Mouse (Mus musculus) hindbrain, embryonic 14.5 days (tissue): Measurements from ENCODE around the gene Tmem41a. TPM values are rescaled to one million over a fixed set of nuclear protein-coding genes. Genes with fewer than 3 reads are reported as not detected.

Experiments
- ATAC-seq: fragments of 200-750 bp; cut with Nextera tagmentation; 2 replicates; pipeline ENCODE4 v1.8.0; 2017; ENCODE audit warnings: moderate number of reproducible peaks, mild to moderate bottlenecking, moderate TSS enrichment, moderate library complexity; ENCODE audit not compliant: low FRiP score
- DNase-seq: peaks from one replicate; pipeline ENCODE4 v3.0.0-alpha.2; 2015; ENCODE audit warnings: low spot score
- H3K27ac ChIP-seq: fragments of 300-500 bp; sonication (generic); 2 replicates; pipeline ENCODE4 v1.5.1; 2014; ENCODE audit warnings: mild to moderate bottlenecking, moderate library complexity
- H3K27me3 ChIP-seq: fragments of 300-500 bp; sonication (generic); 2 replicates; pipeline ENCODE4 v1.6.1; 2014; ENCODE audit warnings: mild to moderate bottlenecking, low read length, mixed read lengths; ENCODE audit not compliant: control insufficient read depth, insufficient read depth
- H3K36me3 ChIP-seq: fragments of 300-500 bp; sonication (generic); replicated peaks from 2 replicates; pipeline ENCODE4 v1.6.1; 2014; ENCODE audit not compliant: control insufficient read depth, insufficient read depth
- H3K4me1 ChIP-seq: fragments of 300-500 bp; sonication (generic); replicated peaks from 2 replicates; pipeline ENCODE4 v1.6.1; 2014; ENCODE audit warnings: antibody characterized with exemption, low read length, mixed read lengths; ENCODE audit not compliant: control insufficient read depth, insufficient read depth
- H3K4me2 ChIP-seq: fragments of 300-500 bp; sonication (generic); replicated peaks from 2 replicates; pipeline ENCODE4 v1.6.1; 2014; ENCODE audit warnings: mild to moderate bottlenecking, moderate library complexity
- H3K4me3 ChIP-seq: fragments of 300-500 bp; sonication (generic); replicated peaks from 2 replicates; pipeline ENCODE4 v1.5.1; 2014; ENCODE audit warnings: mild to moderate bottlenecking, low read length
- H3K9ac ChIP-seq: fragments of 300-500 bp; sonication (generic); 2 replicates; pipeline ENCODE4 v1.6.1; 2014
- H3K9me3 ChIP-seq: fragments of 300-500 bp; sonication (generic); 2 replicates; pipeline ENCODE4 v1.6.1; 2016; ENCODE audit warnings: low read length; ENCODE audit not compliant: control insufficient read depth
- WGBS: fragments of 180-500 bp; shearing (Covaris S2); extraction: QIAGEN DNeasy Blood & Tissue Kit; methylation state at CpG from one replicate; pipeline ENCODE4 v1.1.7; 2014; 5-methylcytosine and 5-hydroxymethylcytosine counted together
- polyA plus RNA-seq: library from polyadenylated mRNA; unstranded; fragments of >200 nt; fragmentation: Nextera tagmentation; extraction: Ambion mirVana; gene quantifications from 2 replicates; pipeline ENCODE4 v1.2.1, GENCODE M21; 2014

Tmem41a gene
- polyA plus RNA-seq, 1 experiment from 2014 or later = 50.5 TPM

DNA sequence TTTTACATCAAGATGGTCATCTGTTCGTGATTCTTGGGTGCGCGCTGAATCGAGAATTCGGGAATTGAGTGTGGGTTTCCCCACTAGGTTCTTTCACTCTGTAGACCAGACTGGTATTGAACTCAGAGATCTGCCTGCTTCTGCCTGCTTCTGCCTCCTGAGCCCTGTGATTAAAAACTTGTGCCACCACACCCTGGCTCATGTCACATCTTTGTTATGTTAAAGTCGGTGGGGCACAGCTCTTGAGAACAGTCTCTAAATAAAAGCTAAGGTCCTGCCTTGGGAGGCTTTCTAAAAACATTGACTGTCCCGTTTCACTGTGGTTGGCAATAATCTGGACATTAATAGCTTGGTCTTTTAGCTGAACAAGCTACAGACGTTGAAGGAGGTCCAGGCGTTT, 35.8 kb upstream of the Tmem41a start:
- H3K9ac ChIP-seq = no peak overlapping the region
- no peak overlapping the region for H3K27ac ChIP-seq
- no peak overlapping the region for H3K4me3 ChIP-seq
- 94% methylated on average over 9 of the region's 9 CpGs for WGBS
- H3K9me3 ChIP-seq = no peaks in the 10 kb centered on the region
- H3K4me2 ChIP-seq = no peak overlapping the region
- no peaks in the 10 kb centered on the region for H3K27me3 ChIP-seq
- no peaks in the 10 kb centered on the region for H3K36me3 ChIP-seq
- DNase-seq (no peak), ATAC-seq (no peak)
- H3K4me1 ChIP-seq = no peaks in the 10 kb centered on the region

DNA sequence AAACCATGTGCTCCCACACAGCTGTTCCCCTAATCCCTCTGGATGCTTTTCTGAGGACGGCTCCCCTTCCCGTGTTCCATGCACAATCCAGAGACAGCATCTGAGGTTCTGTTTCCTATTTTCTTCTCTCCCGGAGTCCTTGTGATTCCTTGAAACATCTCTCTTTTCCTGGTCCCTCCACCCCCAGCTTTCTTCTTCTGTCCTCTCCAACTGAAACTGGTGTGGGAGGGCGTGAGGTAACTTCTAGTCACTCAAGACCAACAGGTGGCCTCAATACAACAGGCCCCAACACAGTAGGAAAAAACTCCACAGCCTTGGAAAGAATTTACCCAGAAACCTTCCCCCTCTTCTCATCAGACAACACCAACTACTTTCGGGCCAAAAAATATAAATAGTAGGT, 30.0 kb upstream of the Tmem41a start:
- no peak overlapping the region for H3K4me3 ChIP-seq

DNA sequence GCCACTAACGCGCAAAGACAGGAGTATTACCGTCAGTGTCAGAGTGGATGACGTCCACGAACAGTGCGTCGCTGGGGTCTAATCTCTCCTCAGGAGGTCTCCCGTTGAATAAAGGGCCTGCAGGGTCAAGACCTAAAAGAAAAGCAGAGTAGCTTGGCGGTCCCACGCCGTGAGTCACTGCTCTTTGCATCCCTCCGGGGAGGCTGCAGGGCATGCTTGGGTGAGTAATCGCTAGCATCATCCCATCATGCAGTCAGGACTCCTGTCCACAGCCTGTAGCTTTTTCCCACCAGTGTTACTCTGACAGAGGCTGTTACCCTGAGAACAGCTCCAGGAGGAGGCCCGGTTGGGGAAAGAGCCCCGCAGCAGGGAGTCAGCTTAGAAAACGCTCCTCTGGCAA, 28.9 kb upstream of the Tmem41a start:
- ATAC-seq = no peak
- 2% methylated on average over 16 of the region's 16 CpGs for WGBS
- no peaks in the 10 kb centered on the region; the same call in 1 of the 2 replicates for H3K4me1 ChIP-seq
- peak overlapping the region; percentile 41 for H3K4me2 ChIP-seq
- no peaks in the 10 kb centered on the region for H3K36me3 ChIP-seq
- H3K4me3 ChIP-seq = no peak overlapping the region
- no peak for DNase-seq
- peak overlapping the region; percentile 22; the same call in 1 of the 2 replicates for H3K9ac ChIP-seq
- no peak overlapping the region for H3K27ac ChIP-seq
- H3K9me3 ChIP-seq = no peaks in the 10 kb centered on the region
- no peaks in the 10 kb centered on the region for H3K27me3 ChIP-seq

More for the DNA sequence above, 30.0 kb upstream of the Tmem41a start:
- no peak for ATAC-seq
- Histone ChIP-seq H3K27me3 (no peaks in the 10 kb centered on the region), H3K9me3 (no peaks in the 10 kb centered on the region), H3K36me3 (no peaks in the 10 kb centered on the region), H3K9ac (no peak overlapping the region), H3K4me2 (no peak overlapping the region), H3K27ac (no peak overlapping the region), H3K4me1 (no peaks in the 10 kb centered on the region; the same call in 1 of the 2 replicates)
- 89% methylated on average over 5 of the region's 5 CpGs for WGBS
- DNase-seq = no peak

DNA sequence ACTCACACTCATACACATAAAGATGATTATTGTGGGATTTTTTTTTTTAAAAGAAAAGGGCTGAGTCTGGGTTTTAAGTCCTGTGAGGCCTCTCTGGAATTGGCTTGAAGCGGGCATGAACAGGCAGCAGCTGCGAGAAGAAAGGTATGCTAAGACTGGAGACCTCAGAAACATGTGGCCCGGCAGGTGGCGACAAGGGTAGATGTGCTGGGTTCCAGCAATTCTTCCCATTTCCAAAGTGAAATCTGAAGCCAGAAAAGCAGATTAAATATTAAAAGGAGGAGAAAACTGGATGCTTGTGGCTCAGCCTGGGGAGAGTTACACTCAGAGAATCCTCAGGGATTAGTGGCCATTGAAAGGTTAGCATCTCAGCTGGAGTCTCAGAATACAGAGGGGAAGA, 24.1 kb upstream of the Tmem41a start:
- WGBS = 76% methylated on average over 4 of the region's 4 CpGs
- Histone ChIP-seq H3K4me2 (no peak overlapping the region), H3K27me3 (no peaks in the 10 kb centered on the region), H3K9me3 (no peaks in the 10 kb centered on the region), H3K9ac (no peak overlapping the region), H3K36me3 (no peaks in the 10 kb centered on the region), H3K27ac (no peak overlapping the region), H3K4me3 (no peak overlapping the region), H3K4me1 (no peaks in the 10 kb centered on the region; the same call in 1 of the 2 replicates)
- ATAC-seq (no peak), DNase-seq (no peak)

DNA sequence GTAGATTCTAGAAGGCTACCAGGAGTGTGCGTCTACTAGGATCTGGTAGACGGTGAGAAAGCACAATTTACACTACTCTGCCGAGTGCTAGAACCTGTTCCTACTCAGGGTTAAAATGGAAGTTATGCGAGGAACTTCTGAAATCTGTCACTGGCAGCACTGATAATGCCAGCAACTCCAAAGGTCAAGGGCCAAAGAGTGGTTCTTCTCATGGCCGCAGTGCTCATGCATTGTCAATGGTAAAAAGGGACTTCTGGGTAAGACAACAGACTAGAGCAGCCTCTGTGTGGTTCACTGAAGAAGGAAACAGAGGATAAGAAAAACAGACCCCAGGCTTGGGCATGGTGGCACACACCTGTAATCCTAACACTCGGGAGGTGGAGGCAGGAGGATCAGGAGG, 23.2 kb upstream of the Tmem41a start:
- no peak for DNase-seq
- ATAC-seq = no peak
- H3K4me1 ChIP-seq = no peaks in the 10 kb centered on the region
- no peak overlapping the region for H3K4me3 ChIP-seq
- no peaks in the 10 kb centered on the region for H3K9me3 ChIP-seq
- no peak overlapping the region for H3K27ac ChIP-seq
- no peaks in the 10 kb centered on the region for H3K27me3 ChIP-seq
- H3K9ac ChIP-seq = no peak overlapping the region
- no peak overlapping the region for H3K4me2 ChIP-seq
- no peaks in the 10 kb centered on the region for H3K36me3 ChIP-seq
- WGBS = 87% methylated on average over 6 of the region's 6 CpGs

DNA sequence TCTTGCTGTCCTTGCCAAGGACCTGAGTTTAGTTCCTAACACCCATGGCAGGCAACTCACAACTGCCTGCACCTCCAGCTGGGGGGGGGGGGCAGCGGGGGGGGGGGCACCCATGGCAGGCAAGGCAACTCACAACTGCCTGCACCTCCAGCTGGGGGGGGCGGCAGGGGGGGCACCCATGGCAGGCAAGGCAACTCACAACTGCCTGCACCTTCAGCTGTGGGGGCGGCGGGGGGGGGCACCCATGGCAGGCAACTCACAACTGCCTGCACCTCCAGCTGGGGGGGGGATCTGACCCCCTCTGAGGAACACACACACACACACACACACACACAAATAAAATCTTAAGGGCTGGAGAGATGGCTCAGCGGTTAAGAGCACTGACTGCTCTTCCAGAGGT, 22.5 kb upstream of the Tmem41a start:
- Histone ChIP-seq H3K9ac (no peak overlapping the region), H3K36me3 (no peaks in the 10 kb centered on the region), H3K4me3 (no peak overlapping the region), H3K27ac (no peak overlapping the region), H3K27me3 (no peaks in the 10 kb centered on the region), H3K4me1 (no peaks in the 10 kb centered on the region), H3K4me2 (no peak overlapping the region), H3K9me3 (no peaks in the 10 kb centered on the region)
- DNase-seq = no peak
- no peak for ATAC-seq
- 78% methylated on average over 4 of the region's 5 CpGs for WGBS

DNA sequence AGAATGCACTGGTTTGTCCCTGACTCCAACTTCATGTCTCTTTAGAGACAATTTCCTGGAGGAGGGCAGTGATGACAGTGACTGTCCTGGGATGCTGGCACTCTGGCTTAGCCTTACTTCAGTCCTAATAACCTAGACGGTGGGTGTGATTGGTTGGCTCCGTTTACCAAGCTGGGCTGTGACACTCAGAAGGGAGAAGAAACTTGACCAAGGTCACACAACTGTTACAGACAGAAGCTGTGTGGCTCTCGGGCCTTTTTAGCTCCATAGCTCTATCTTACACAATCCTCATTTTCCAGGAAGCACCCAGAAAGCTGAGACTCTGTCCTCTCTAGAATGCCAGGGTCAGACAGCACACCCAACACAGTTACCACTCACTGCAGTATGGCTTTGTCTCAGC, 18.2 kb upstream of the Tmem41a start:
- H3K36me3 ChIP-seq = no peaks in the 10 kb centered on the region
- no peak overlapping the region for H3K9ac ChIP-seq
- no peak for DNase-seq
- WGBS = 91% methylated on average over 3 of the region's 3 CpGs
- H3K4me2 ChIP-seq = no peak overlapping the region
- H3K27me3 ChIP-seq = no peaks in the 10 kb centered on the region
- H3K9me3 ChIP-seq = no peaks in the 10 kb centered on the region
- H3K4me3 ChIP-seq = no peak overlapping the region
- H3K27ac ChIP-seq = no peak overlapping the region
- ATAC-seq = no peak
- no peaks in the 10 kb centered on the region for H3K4me1 ChIP-seq

DNA sequence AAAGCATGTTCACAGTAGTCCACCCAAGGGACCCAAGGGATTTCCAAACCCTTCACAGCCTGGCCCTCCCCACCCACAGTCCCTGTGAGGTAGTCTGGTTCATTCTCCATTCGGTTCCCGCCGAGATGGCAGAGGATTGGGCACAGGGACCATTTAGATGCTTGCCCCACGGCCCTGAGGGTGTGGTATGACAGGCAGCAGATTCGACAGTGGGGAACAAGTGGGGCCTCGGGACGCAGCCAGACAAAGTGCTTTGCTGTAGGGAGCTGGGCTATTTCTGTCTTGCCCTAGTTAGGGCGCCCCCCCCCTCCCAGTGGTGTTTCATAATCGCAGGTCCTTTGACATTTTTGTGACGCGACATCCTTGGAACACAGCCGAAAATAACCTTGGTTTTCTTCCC, 8.2 kb upstream of the Tmem41a start:
- H3K9ac ChIP-seq = no peak overlapping the region
- no peaks in the 10 kb centered on the region for H3K9me3 ChIP-seq
- no peaks in the 10 kb centered on the region for H3K27me3 ChIP-seq
- ATAC-seq = no peak
- 86% methylated on average over 12 of the region's 12 CpGs for WGBS
- no peak overlapping the region for H3K27ac ChIP-seq
- no peaks in the 10 kb centered on the region for H3K36me3 ChIP-seq
- no peak for DNase-seq
- no peak overlapping the region for H3K4me2 ChIP-seq
- no peaks in the 10 kb centered on the region for H3K4me1 ChIP-seq
- H3K4me3 ChIP-seq = no peak overlapping the region

DNA sequence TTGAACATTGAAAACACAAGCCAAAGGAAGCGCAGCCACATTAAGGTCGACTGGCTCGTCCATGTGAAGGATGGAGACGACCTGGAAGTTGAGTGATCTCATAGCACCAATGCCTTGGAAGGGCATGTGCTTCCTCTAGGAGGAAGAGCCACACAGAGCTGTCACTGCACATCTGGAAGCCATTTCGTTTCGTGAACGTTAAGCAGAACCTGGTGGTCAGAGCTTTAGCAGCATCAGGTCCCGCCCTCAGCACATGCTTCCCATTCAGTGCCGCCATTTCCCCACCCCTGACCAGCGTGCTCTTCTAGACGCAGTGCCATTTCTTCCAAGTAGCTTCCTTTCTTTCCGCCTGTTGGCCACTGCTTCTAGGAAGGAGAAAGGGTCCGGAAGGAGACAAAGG, 18.9 kb downstream of the Tmem41a start:
- Histone ChIP-seq H3K9me3 (no peaks in the 10 kb centered on the region), H3K4me1 (no peaks in the 10 kb centered on the region), H3K4me3 (no peak overlapping the region), H3K27ac (no peak overlapping the region), H3K36me3 (peaks cover 63% of the 10 kb centered on the region), H3K4me2 (no peak overlapping the region), H3K9ac (no peak overlapping the region), H3K27me3 (no peaks in the 10 kb centered on the region)
- ATAC-seq (no peak), DNase-seq (no peak)
- WGBS = 91% methylated on average over 13 of the region's 13 CpGs

DNA sequence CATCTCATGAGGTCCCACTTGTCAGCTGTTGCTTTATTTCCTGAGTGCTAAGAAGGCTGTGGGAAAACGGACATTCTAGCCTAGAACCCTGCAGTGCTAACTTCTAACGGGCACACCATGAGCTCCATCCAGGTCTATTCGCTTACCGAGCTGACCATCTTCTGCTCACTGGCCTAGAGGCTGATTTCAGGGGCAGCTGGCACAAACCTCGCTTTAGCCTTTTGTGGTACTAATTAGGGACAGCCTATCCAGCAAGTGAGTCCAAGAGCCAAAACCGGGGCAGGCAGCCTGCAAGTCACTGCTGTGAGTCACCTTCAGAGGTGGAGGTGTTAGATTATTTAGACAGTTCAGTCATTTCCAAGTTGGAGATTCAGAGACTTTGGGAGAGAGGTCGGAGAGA, 30.7 kb downstream of the Tmem41a start:
- H3K9ac ChIP-seq = no peak overlapping the region
- H3K36me3 ChIP-seq = peaks cover 75% of the 10 kb centered on the region
- 79% methylated on average over 7 of the region's 7 CpGs for WGBS
- DNase-seq (no peak), ATAC-seq (no peak)
- no peak overlapping the region for H3K27ac ChIP-seq
- no peak overlapping the region for H3K4me3 ChIP-seq
- H3K4me2 ChIP-seq = no peak overlapping the region
- no peaks in the 10 kb centered on the region for H3K27me3 ChIP-seq
- no peaks in the 10 kb centered on the region for H3K9me3 ChIP-seq
- no peaks in the 10 kb centered on the region for H3K4me1 ChIP-seq
